Mouse (Mus musculus) kidney, embryonic 16.5 days (tissue): ENCODE measurements around the gene Ap2b1. TPM values are rescaled to one million over a fixed set of nuclear protein-coding genes. Genes with fewer than 3 reads are reported as not detected.
"Not testable (repeated sequence)": the region's sequence is repeated elsewhere in the genome, so short reads cannot be mapped to it uniquely, and the experiment has no call there.

Experiments
- ATAC-seq: fragments of 200-750 bp; cut with Nextera tagmentation; 2 replicates; pipeline ENCODE4 v1.8.0; 2017; ENCODE audit warnings: moderate TSS enrichment; ENCODE audit not compliant: low FRiP score, low TSS enrichment
- H3K27ac ChIP-seq: fragments of 300-500 bp; sonication (generic); 2 replicates; pipeline ENCODE4 v1.5.1; 2014; ENCODE audit warnings: low read length
- H3K27me3 ChIP-seq: fragments of 300-500 bp; sonication (generic); 2 replicates; pipeline ENCODE4 v1.6.1; 2014; ENCODE audit warnings: low read length, control low read depth, mixed read lengths; ENCODE audit not compliant: insufficient read depth
- H3K36me3 ChIP-seq: fragments of 300-500 bp; sonication (generic); 2 replicates; pipeline ENCODE4 v1.6.1; 2014; ENCODE audit warnings: low read length, control low read depth, mixed read lengths; ENCODE audit not compliant: insufficient read depth
- H3K4me1 ChIP-seq: fragments of 300-500 bp; sonication (generic); 2 replicates; pipeline ENCODE4 v1.6.1; 2014; ENCODE audit warnings: low read length, control low read depth, mixed read lengths; ENCODE audit not compliant: insufficient read depth
- H3K4me2 ChIP-seq: fragments of 300-500 bp; sonication (generic); replicated peaks from 2 replicates; pipeline ENCODE4 v1.6.1; 2014; ENCODE audit warnings: low read depth, low read length
- H3K4me3 ChIP-seq: fragments of 300-500 bp; sonication (generic); 2 replicates; pipeline ENCODE4 v1.5.1; 2014; ENCODE audit warnings: mild to moderate bottlenecking, low read length
- H3K9ac ChIP-seq: fragments of 300-500 bp; sonication (generic); replicated peaks from 2 replicates; pipeline ENCODE4 v1.6.1; 2014; ENCODE audit warnings: low read length
- H3K9me3 ChIP-seq: fragments of 300-500 bp; sonication (generic); 2 replicates; pipeline ENCODE4 v1.6.1; 2016; ENCODE audit warnings: low read length, control low read depth
- WGBS: fragments of 180-500 bp; shearing (Covaris S2); extraction: QIAGEN DNeasy Blood & Tissue Kit; methylation state at CpG from one replicate; pipeline ENCODE4 v1.1.7; 2014; 5-methylcytosine and 5-hydroxymethylcytosine counted together
- polyA plus RNA-seq: library from polyadenylated mRNA; unstranded; fragments of >200 nt; fragmentation: Nextera tagmentation; extraction: Ambion mirVana; gene quantifications from 2 replicates; pipeline ENCODE4 v1.2.1, GENCODE M21; 2015

Gene Ap2b1
- 64.2 and 70.8 TPM in 2 replicates for polyA plus RNA-seq

GRCm38 (mm10) chr11:83298225-83299195, at the start of gene Ap2b1:
TSS of gene Ap2b1 (plus strand) at chr11:83299024.
- Histone ChIP-seq H3K27me3 (no peaks in the 10 kb centered on the region), H3K4me1 (peaks cover 19% of the 10 kb centered on the region), H3K9me3 (no peaks in the 10 kb centered on the region), H3K36me3 (peaks cover 16% of the 10 kb centered on the region; the same call in 1 of the 2 replicates), H3K27ac (peak within 1 kb of the TSS; percentile 92), H3K4me3 (peak within 1 kb of the TSS; percentile 87), H3K9ac (peak within 1 kb of the TSS; percentile 85), H3K4me2 (peak within 1 kb of the TSS; percentile 88)
- WGBS, result 2% methylated on average over 56 of the region's 56 CpGs
- peak; percentile 93 for ATAC-seq

GRCm38 (mm10) chr11:83257211-83257610, 41.6 kb upstream of the Ap2b1 start:
- 52% methylated on average over 5 of the region's 5 CpGs for WGBS
- H3K4me2 ChIP-seq, H3K4me3 ChIP-seq, H3K4me1 ChIP-seq, H3K9ac ChIP-seq, H3K27me3 ChIP-seq, H3K27ac ChIP-seq, H3K36me3 ChIP-seq, H3K9me3 ChIP-seq, ATAC-seq: not testable (repeated sequence)

GRCm38 (mm10) chr11:83262673-83263072, 36.2 kb upstream of the Ap2b1 start:
- H3K9me3 ChIP-seq, result no peaks in the 10 kb centered on the region
- H3K9ac ChIP-seq, result no peak overlapping the region
- H3K36me3 ChIP-seq, result no peaks in the 10 kb centered on the region
- H3K4me3 ChIP-seq, result no peak overlapping the region
- no peak for ATAC-seq
- H3K27me3 ChIP-seq, result no peaks in the 10 kb centered on the region
- WGBS, result 87% methylated on average over 1 of the region's 1 CpGs
- no peaks in the 10 kb centered on the region for H3K4me1 ChIP-seq
- H3K4me2 ChIP-seq, result no peak overlapping the region
- no peak overlapping the region for H3K27ac ChIP-seq

- Histone ChIP-seq H3K9me3 (no peaks in the 10 kb centered on the region), H3K4me2 (no peak overlapping the region), H3K9ac (no peak overlapping the region), H3K4me1 (no peaks in the 10 kb centered on the region), H3K27me3 (no peaks in the 10 kb centered on the region), H3K27ac (no peak overlapping the region), H3K4me3 (no peak overlapping the region), H3K36me3 (no peaks in the 10 kb centered on the region)
- WGBS, result 63% methylated on average over 3 of the region's 3 CpGs
- ATAC-seq, result no peak
Observed at GRCm38 (mm10) chr11:83263146-83263545, 35.7 kb upstream of the Ap2b1 start.

GRCm38 (mm10) chr11:83270842-83271150, 28.0 kb upstream of the Ap2b1 start:
- WGBS, result 2% methylated on average over 6 of the region's 6 CpGs

GRCm38 (mm10) chr11:83271151-83271950, 27.5 kb upstream of the Ap2b1 start:
- H3K4me2 ChIP-seq, result peak overlapping the region; percentile 62
- peak overlapping the region; percentile 63 for H3K4me3 ChIP-seq
- no peaks in the 10 kb centered on the region for H3K9me3 ChIP-seq
- no peaks in the 10 kb centered on the region for H3K27me3 ChIP-seq
- peak; percentile 87 for ATAC-seq
- WGBS, result under 1% methylated on average over 26 of the region's 26 CpGs
- H3K9ac ChIP-seq, result peak overlapping the region; percentile 71
- H3K4me1 ChIP-seq, result no peaks in the 10 kb centered on the region
- H3K36me3 ChIP-seq, result no peaks in the 10 kb centered on the region
- H3K27ac ChIP-seq, result peak overlapping the region; percentile 84

More at GRCm38 (mm10) chr11:83270842-83271150, 28.0 kb upstream of the Ap2b1 start:
- Histone ChIP-seq H3K4me2 (peak overlapping the region; percentile 62), H3K27ac (peak overlapping the region; percentile 84), H3K4me1 (no peaks in the 10 kb centered on the region), H3K9me3 (no peaks in the 10 kb centered on the region), H3K27me3 (no peaks in the 10 kb centered on the region), H3K9ac (peak overlapping the region; percentile 71), H3K36me3 (no peaks in the 10 kb centered on the region), H3K4me3 (peak overlapping the region; percentile 63)
- ATAC-seq, result peak; percentile 56

GRCm38 (mm10) chr11:83271951-83272843, 26.6 kb upstream of the Ap2b1 start:
- Histone ChIP-seq H3K27me3 (no peaks in the 10 kb centered on the region), H3K27ac (no peak overlapping the region), H3K9ac (no peak overlapping the region), H3K9me3 (no peaks in the 10 kb centered on the region), H3K4me2 (no peak overlapping the region), H3K4me1 (no peaks in the 10 kb centered on the region), H3K36me3 (no peaks in the 10 kb centered on the region), H3K4me3 (no peak overlapping the region)
- no peak; the same call in none of the 2 replicates for ATAC-seq
- WGBS, result 15% methylated on average over 2 of the region's 2 CpGs

GRCm38 (mm10) chr11:83276251-83276650, 22.6 kb upstream of the Ap2b1 start:
- no peak overlapping the region for H3K4me2 ChIP-seq
- WGBS, result 64% methylated on average over 7 of the region's 7 CpGs
- H3K9me3 ChIP-seq, result no peaks in the 10 kb centered on the region
- no peak overlapping the region for H3K27ac ChIP-seq
- no peak overlapping the region for H3K9ac ChIP-seq
- no peaks in the 10 kb centered on the region for H3K36me3 ChIP-seq
- no peaks in the 10 kb centered on the region for H3K27me3 ChIP-seq
- no peak overlapping the region for H3K4me3 ChIP-seq
- no peaks in the 10 kb centered on the region for H3K4me1 ChIP-seq
- no peak for ATAC-seq

GRCm38 (mm10) chr11:83279024-83279423, 19.8 kb upstream of the Ap2b1 start:
- no peak for ATAC-seq
- no peaks in the 10 kb centered on the region for H3K4me1 ChIP-seq
- H3K36me3 ChIP-seq, result no peaks in the 10 kb centered on the region
- H3K9me3 ChIP-seq, result no peaks in the 10 kb centered on the region
- H3K27ac ChIP-seq, result no peak overlapping the region
- 86% methylated on average over 4 of the region's 4 CpGs for WGBS
- no peaks in the 10 kb centered on the region for H3K27me3 ChIP-seq
- no peak overlapping the region for H3K4me3 ChIP-seq
- no peak overlapping the region for H3K4me2 ChIP-seq
- no peak overlapping the region for H3K9ac ChIP-seq
